Mouse (Mus musculus): ENCODE measurements around the gene Ssbp2.

Ssbp2 gene

GRCm38 (mm10) chr13:91740851-91741250 lies 280.8 kb downstream of the Ssbp2 start:
- no peak for DNase-seq

GRCm38 (mm10) chr13:91741280-91742047 lies 281.4 kb downstream of the Ssbp2 start, which contains the start of gene Acot12:
Gene Acot12, plus strand, starts transcription at chr13:91741512.
- DNase-seq, result peak in 1 of 2 experiments; percentile 14

GRCm38 (mm10) chr13:91743180-91743579 lies 283.1 kb downstream of the Ssbp2 start:
- no peak for DNase-seq

- no peak for DNase-seq
Measured at GRCm38 (mm10) chr13:91746470-91746869, 286.4 kb downstream of the Ssbp2 start.

GRCm38 (mm10) chr13:91748401-91748800 lies 288.3 kb downstream of the Ssbp2 start:
- DNase-seq, result no peak

GRCm38 (mm10) chr13:91749981-91750380 lies 289.9 kb downstream of the Ssbp2 start:
- DNase-seq, result no peak
